Mouse (Mus musculus) C2C12 (cell line): ENCODE measurements around the gene Tnfrsf14.

Source experiments
- CEBPB ChIP-seq: IDR thresholded peaks from one replicate; pipeline ENCODE4 v1.6.1; 2011; ENCODE audit warnings: low read depth, mild to moderate bottlenecking, control low read depth, moderate library complexity
- CTCF ChIP-seq: IDR thresholded peaks from one replicate; pipeline ENCODE4 v1.5.1; 2011; ENCODE audit not compliant: control insufficient read depth, insufficient read depth, insufficient read length

GRCm38 (mm10) chr4:154887593-154888250 is 40.6 kb downstream of the Tnfrsf14 start:
- TF ChIP-seq CTCF: no peak
- no peak for TF ChIP-seq CEBPB
